Mouse (Mus musculus) activated CD4-positive, CD25-positive, alpha-beta regulatory T cell, adult 4 months (primary cell): ENCODE measurements around the gene Tas2r106. TPM values are rescaled to one million over a fixed set of nuclear protein-coding genes. Genes with fewer than 3 reads are reported as not detected.

ENCODE experiments used
- ATAC-seq: one replicate; pipeline ENCODE4 v1.8.0; 2017
- polyA plus RNA-seq, 2 experiments: library from polyadenylated mRNA; unstranded; fragments of 100-300 nt; shearing (Covaris generic); gene quantifications; one replicate each; pipeline ENCODE4 v1.2.1; 2017

Gene Tas2r106
- polyA plus RNA-seq, result not detected

DNA sequence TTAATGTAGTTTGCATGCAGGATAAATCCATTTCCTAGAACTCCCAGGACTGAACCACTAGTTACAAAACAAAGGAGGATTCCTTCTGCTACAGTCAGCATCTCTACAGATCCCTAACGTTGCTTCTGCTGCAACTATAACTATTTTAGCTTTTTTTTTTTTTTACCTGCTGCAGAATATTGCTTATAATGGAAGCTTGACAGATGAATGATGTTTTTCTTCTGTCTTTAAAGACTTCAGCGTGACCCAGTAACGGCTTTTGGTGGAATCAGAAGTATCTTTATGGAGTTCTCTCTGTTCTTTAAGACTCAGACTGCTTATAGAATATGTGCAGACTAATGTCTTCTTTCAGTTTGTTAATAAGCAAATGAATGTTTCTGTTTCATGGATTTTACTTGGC is at the start of gene Tas2r106:
Gene Tas2r106, minus strand, starts transcription at position 101 of the 400 bp plus-strand sequence.
- ATAC-seq, result no peak

DNA sequence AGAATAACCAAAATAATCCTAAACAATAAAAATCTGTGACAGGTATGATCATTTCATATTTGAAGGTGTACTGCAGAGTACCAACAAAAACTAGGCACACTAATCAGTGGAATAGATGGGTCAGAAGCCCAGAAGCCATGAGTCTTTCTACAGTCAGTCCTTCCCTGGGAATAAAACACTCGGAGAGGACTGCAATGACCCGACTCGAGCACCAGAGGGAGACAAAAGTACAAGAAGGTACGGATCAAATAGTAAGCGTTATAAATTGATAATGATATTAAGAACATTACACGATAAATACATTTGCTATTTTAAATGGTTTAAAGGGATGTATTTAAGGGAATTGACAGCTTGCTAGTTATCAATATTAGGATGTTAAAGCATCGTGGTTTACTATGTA is 34.1 kb upstream of the Tas2r106 start:
- ATAC-seq, result no peak

DNA sequence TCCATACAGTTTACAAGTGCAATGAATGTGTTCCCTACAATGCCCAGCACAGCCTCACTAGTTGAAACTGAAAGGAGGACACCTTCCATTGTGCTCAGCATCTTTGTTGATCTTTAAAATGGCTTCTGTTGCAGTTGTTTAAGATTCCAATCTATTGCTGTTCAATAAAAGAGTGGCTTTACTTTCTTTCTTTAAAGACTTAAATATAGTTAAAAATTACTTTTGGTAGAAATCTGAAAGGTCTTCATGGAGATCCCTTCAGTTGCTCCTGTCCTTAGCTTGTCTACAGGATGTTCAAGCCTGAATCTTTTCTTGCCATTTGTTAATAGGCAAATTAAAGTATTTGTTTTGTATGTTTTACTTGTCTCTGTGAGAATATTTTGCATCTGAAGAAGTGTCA is 11.3 kb upstream of the Tas2r106 start, which contains the start of gene Tas2r114:
Gene Tas2r114, minus strand, starts transcription at position 101 of the 400 bp plus-strand sequence.
- no peak for ATAC-seq

- ATAC-seq, result no peak
Measured at GRCm38 (mm10) chr6:131687395-131687794, 8.7 kb upstream of the Tas2r106 start, which contains the start of gene Tas2r105. TSS of gene Tas2r105 (minus strand) at chr6:131687495.

- no peak for ATAC-seq
Measured at GRCm38 (mm10) chr6:131685644-131686043, 7.0 kb upstream of the Tas2r106 start, which contains the start of gene Tas2r104. TSS of gene Tas2r104 (minus strand) at chr6:131685744.

DNA sequence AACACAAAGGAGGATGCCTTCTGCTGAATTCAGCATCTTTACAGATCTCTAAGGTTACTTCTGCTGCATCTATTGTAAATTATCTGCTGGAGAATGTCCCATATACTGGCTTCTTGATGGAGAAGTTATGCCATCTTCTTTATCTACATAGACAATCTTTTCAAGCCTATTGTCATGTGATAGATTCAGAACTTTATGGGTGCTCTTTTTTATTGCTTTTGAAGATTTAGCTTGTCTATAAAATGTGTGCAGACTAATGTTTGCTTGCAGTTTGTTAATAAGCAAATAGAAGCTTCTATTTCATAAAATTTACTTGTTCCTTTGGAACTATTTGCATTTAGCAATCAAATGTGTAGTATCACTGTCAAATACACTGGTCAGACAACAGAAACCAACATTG is 18.6 kb downstream of the Tas2r106 start, which contains the start of gene Tas2r107:
Gene Tas2r107, minus strand, starts transcription at position 101 of the 400 bp plus-strand sequence.
- ATAC-seq, result no peak

GRCm38 (mm10) chr6:131630812-131631211 is 47.9 kb downstream of the Tas2r106 start, which contains the start of gene Tas2r130:
TSS of gene Tas2r130 (minus strand) at chr6:131630912.
- ATAC-seq, result no peak

Other genes starting within 250 kb of the Tas2r106 start
- gene 5430401F13Rik, start 192.5 kb downstream of the Tas2r106 start, polyA plus RNA-seq, result not detected
- gene Gm6619, start 192.5 kb downstream of the Tas2r106 start, polyA plus RNA-seq, result not detected
- not detected for gene Tas2r130, start 48.0 kb downstream of the Tas2r106 start, polyA plus RNA-seq
- not detected for gene Tas2r107, start 18.7 kb downstream of the Tas2r106 start, polyA plus RNA-seq
- not detected for gene Tas2r104, start 6.9 kb upstream of the Tas2r106 start, polyA plus RNA-seq
- not detected for gene Tas2r105, start 8.6 kb upstream of the Tas2r106 start, polyA plus RNA-seq
- not detected for gene Tas2r114, start 11.2 kb upstream of the Tas2r106 start, polyA plus RNA-seq